Mouse (Mus musculus): ENCODE measurements around the gene Olfr1106. TPM values are rescaled to one million over a fixed set of nuclear protein-coding genes. Genes with fewer than 3 reads are reported as not detected.

Gene Olfr1106
- polyA plus RNA-seq (2015; fragmentation: Nextera tagmentation; extraction: Ambion mirVana), result not detected in 2 replicates

GRCm38 (mm10) chr2:87052173-87052572, at the start of gene Olfr1106:
TSS of gene Olfr1106 (minus strand) at chr2:87052273.
- 0 out of 2 replicates have a peak, but pooled peaks cover 3% of the 10 kb centered on the region for H3K9me3 ChIP-seq (ENCODE audit: low read length)
- H3K9ac ChIP-seq (replicated peaks), result no peak within 1 kb of the TSS
- DNase-seq (no peak), ATAC-seq (no peak)
- no peak within 1 kb of the TSS for H3K27ac ChIP-seq (ENCODE audit: low read depth)
- no peak for TF ChIP-seq CTCF (IDR thresholded peaks at IDR 0.05; ENCODE audit: low read depth)
- no peak for TF ChIP-seq EP300 (IDR thresholded peaks at IDR 0.05; ENCODE audit: low read depth)
- H3K4me2 ChIP-seq (ENCODE audit: low read depth, low read length), result no peak within 1 kb of the TSS
- H3K27me3 ChIP-seq (ENCODE audit: insufficient read depth, low read length), result no peaks in the 10 kb centered on the region
- H3K4me3 ChIP-seq (ENCODE audit: low read depth, low read length), result no peak within 1 kb of the TSS
- no peaks in the 10 kb centered on the region for H3K4me1 ChIP-seq (ENCODE audit: insufficient read depth)
- H3K36me3 ChIP-seq (replicated peaks; ENCODE audit: insufficient read depth, low read length), result no peaks in the 10 kb centered on the region
- 58% methylated on average over 1 of the region's 1 CpGs for WGBS (ENCODE audit: insufficient replicate concordance)

- H3K9ac ChIP-seq (replicated peaks), result no peak within 1 kb of the TSS
- 63% methylated on average over 1 of the region's 1 CpGs for WGBS (ENCODE audit: insufficient replicate concordance)
- H3K36me3 ChIP-seq (replicated peaks; ENCODE audit: insufficient read depth, low read length), result no peaks in the 10 kb centered on the region
- no peaks in the 10 kb centered on the region for H3K4me1 ChIP-seq (ENCODE audit: insufficient read depth)
- DNase-seq, result no peak
- no peaks in the 10 kb centered on the region for H3K27me3 ChIP-seq (ENCODE audit: insufficient read depth, low read length)
- H3K4me2 ChIP-seq (ENCODE audit: low read depth, low read length), result no peak within 1 kb of the TSS
- H3K9me3 ChIP-seq (ENCODE audit: low read length), result no peaks in the 10 kb centered on the region
- no peak within 1 kb of the TSS for H3K27ac ChIP-seq (ENCODE audit: low read depth)
- TF ChIP-seq EP300 (IDR thresholded peaks at IDR 0.05; ENCODE audit: low read depth), result no peak
- no peak for TF ChIP-seq CTCF (IDR thresholded peaks at IDR 0.05; ENCODE audit: low read depth)
- H3K4me3 ChIP-seq (ENCODE audit: low read depth, low read length), result no peak within 1 kb of the TSS
- no peak for ATAC-seq
Measured at GRCm38 (mm10) chr2:87095908-87096307, 43.8 kb upstream of the Olfr1106 start, which contains the start of gene Olfr1109. TSS of gene Olfr1109 (minus strand) at chr2:87096008.

GRCm38 (mm10) chr2:87075717-87076116, 23.6 kb upstream of the Olfr1106 start, which contains the start of gene Olfr1107:
TSS of gene Olfr1107 (minus strand) at chr2:87075817.
- H3K4me2 ChIP-seq (ENCODE audit: low read depth, low read length), result no peak within 1 kb of the TSS
- H3K36me3 ChIP-seq (replicated peaks; ENCODE audit: insufficient read depth, low read length), result no peaks in the 10 kb centered on the region
- H3K9ac ChIP-seq (replicated peaks), result no peak within 1 kb of the TSS
- 65% methylated on average over 1 of the region's 1 CpGs for WGBS (ENCODE audit: insufficient replicate concordance)
- H3K9me3 ChIP-seq (ENCODE audit: low read length), result no peaks in the 10 kb centered on the region
- no peak within 1 kb of the TSS for H3K4me3 ChIP-seq (ENCODE audit: low read depth, low read length)
- no peak within 1 kb of the TSS for H3K27ac ChIP-seq (ENCODE audit: low read depth)
- H3K27me3 ChIP-seq (ENCODE audit: insufficient read depth, low read length), result no peaks in the 10 kb centered on the region
- ATAC-seq, result no peak
- H3K4me1 ChIP-seq (ENCODE audit: insufficient read depth), result no peaks in the 10 kb centered on the region
- no peak for DNase-seq
- TF ChIP-seq EP300 (IDR thresholded peaks at IDR 0.05; ENCODE audit: low read depth), result no peak
- no peak for TF ChIP-seq CTCF (IDR thresholded peaks at IDR 0.05; ENCODE audit: low read depth)

- no peak within 1 kb of the TSS for H3K27ac ChIP-seq (ENCODE audit: low read depth)
- no peak within 1 kb of the TSS for H3K4me3 ChIP-seq (ENCODE audit: low read depth, low read length)
- no peak for ATAC-seq
- no peak for DNase-seq
- H3K27me3 ChIP-seq (ENCODE audit: insufficient read depth, low read length), result no peaks in the 10 kb centered on the region
- H3K9me3 ChIP-seq (ENCODE audit: low read length), result no peaks in the 10 kb centered on the region
- no peaks in the 10 kb centered on the region for H3K4me1 ChIP-seq (ENCODE audit: insufficient read depth)
- no peak for TF ChIP-seq CTCF (IDR thresholded peaks at IDR 0.05; ENCODE audit: low read depth)
- no peak within 1 kb of the TSS for H3K9ac ChIP-seq (replicated peaks)
- no peak within 1 kb of the TSS for H3K4me2 ChIP-seq (ENCODE audit: low read depth, low read length)
- H3K36me3 ChIP-seq (replicated peaks; ENCODE audit: insufficient read depth, low read length), result no peaks in the 10 kb centered on the region
Measured at GRCm38 (mm10) chr2:87036431-87036830, 15.6 kb downstream of the Olfr1106 start, which contains the start of gene Olfr1105. TSS of gene Olfr1105 (minus strand) at chr2:87036531.

- H3K9ac ChIP-seq (replicated peaks), result no peak within 1 kb of the TSS
- H3K27me3 ChIP-seq (ENCODE audit: insufficient read depth, low read length), result no peaks in the 10 kb centered on the region
- no peak for TF ChIP-seq CTCF (IDR thresholded peaks at IDR 0.05; ENCODE audit: low read depth)
- no peak for TF ChIP-seq EP300 (IDR thresholded peaks at IDR 0.05; ENCODE audit: low read depth)
- no peak within 1 kb of the TSS for H3K27ac ChIP-seq (ENCODE audit: low read depth)
- no peaks in the 10 kb centered on the region for H3K36me3 ChIP-seq (replicated peaks; ENCODE audit: insufficient read depth, low read length)
- no peaks in the 10 kb centered on the region for H3K9me3 ChIP-seq (ENCODE audit: low read length)
- H3K4me3 ChIP-seq (ENCODE audit: low read depth, low read length), result no peak within 1 kb of the TSS
- H3K4me2 ChIP-seq (ENCODE audit: low read depth, low read length), result no peak within 1 kb of the TSS
- H3K4me1 ChIP-seq (ENCODE audit: insufficient read depth), result no peaks in the 10 kb centered on the region
- DNase-seq (no peak), ATAC-seq (no peak)
- 70% methylated on average over 1 of the region's 1 CpGs for WGBS (ENCODE audit: insufficient replicate concordance)
Measured at GRCm38 (mm10) chr2:87026980-87027379, 25.1 kb downstream of the Olfr1106 start, which contains the start of gene Olfr1104. TSS of gene Olfr1104 (minus strand) at chr2:87027080.

- Histone ChIP-seq H3K4me3 (ENCODE audit: low read depth, low read length) (no peak within 1 kb of the TSS), H3K4me1 (ENCODE audit: insufficient read depth) (no peaks in the 10 kb centered on the region), H3K9ac (replicated peaks) (no peak within 1 kb of the TSS), H3K4me2 (ENCODE audit: low read depth, low read length) (no peak within 1 kb of the TSS), H3K36me3 (replicated peaks; ENCODE audit: insufficient read depth, low read length) (no peaks in the 10 kb centered on the region), H3K27me3 (ENCODE audit: insufficient read depth, low read length) (no peaks in the 10 kb centered on the region), H3K27ac (ENCODE audit: low read depth) (no peak within 1 kb of the TSS), H3K9me3 (ENCODE audit: low read length) (no peaks in the 10 kb centered on the region; the same call in 1 of the 2 replicates)
- no peak for DNase-seq
- no peak for TF ChIP-seq EP300 (IDR thresholded peaks at IDR 0.05; ENCODE audit: low read depth)
- no peak for ATAC-seq
Measured at GRCm38 (mm10) chr2:86998098-86998497, 54.0 kb downstream of the Olfr1106 start, which contains the start of gene Olfr1102. TSS of gene Olfr1102 (plus strand) at chr2:86998398.

Other genes starting within 250 kb of the Olfr1106 start
- not detected in 2 replicates for gene Olfr141, start 242.3 kb downstream of the Olfr1106 start, polyA plus RNA-seq (2015; fragmentation: Nextera tagmentation; extraction: Ambion mirVana)
- not detected in 2 replicates for gene Olfr1094, start 227.6 kb downstream of the Olfr1106 start, polyA plus RNA-seq (2015; fragmentation: Nextera tagmentation; extraction: Ambion mirVana)
- not detected in 2 replicates for gene Olfr1095, start 200.6 kb downstream of the Olfr1106 start, polyA plus RNA-seq (2015; fragmentation: Nextera tagmentation; extraction: Ambion mirVana)
- gene Gm13723, start 177.5 kb downstream of the Olfr1106 start, polyA plus RNA-seq (2015; fragmentation: Nextera tagmentation; extraction: Ambion mirVana), result not detected in 2 replicates
- not detected in 2 replicates for gene Olfr1097, start 160.1 kb downstream of the Olfr1106 start, polyA plus RNA-seq (2015; fragmentation: Nextera tagmentation; extraction: Ambion mirVana)
- not detected in 2 replicates for gene Olfr1098, start 127.7 kb downstream of the Olfr1106 start, polyA plus RNA-seq (2015; fragmentation: Nextera tagmentation; extraction: Ambion mirVana)
- not detected in 2 replicates for gene Olfr1099, start 91.6 kb downstream of the Olfr1106 start, polyA plus RNA-seq (2015; fragmentation: Nextera tagmentation; extraction: Ambion mirVana)
- gene Olfr1100, start 72.3 kb downstream of the Olfr1106 start, polyA plus RNA-seq (2015; fragmentation: Nextera tagmentation; extraction: Ambion mirVana), result not detected in 2 replicates
- gene Olfr1101, start 61.1 kb downstream of the Olfr1106 start, polyA plus RNA-seq (2015; fragmentation: Nextera tagmentation; extraction: Ambion mirVana), result not detected in 2 replicates
- gene Olfr1102, start 53.9 kb downstream of the Olfr1106 start, polyA plus RNA-seq (2015; fragmentation: Nextera tagmentation; extraction: Ambion mirVana), result not detected in 2 replicates
- not detected in 2 replicates for gene Olfr1104, start 25.2 kb downstream of the Olfr1106 start, polyA plus RNA-seq (2015; fragmentation: Nextera tagmentation; extraction: Ambion mirVana)
- gene Olfr1105, start 15.7 kb downstream of the Olfr1106 start, polyA plus RNA-seq (2015; fragmentation: Nextera tagmentation; extraction: Ambion mirVana), result not detected in 2 replicates
- not detected in 2 replicates for gene Olfr1107, start 23.5 kb upstream of the Olfr1106 start, polyA plus RNA-seq (2015; fragmentation: Nextera tagmentation; extraction: Ambion mirVana)
- not detected in 2 replicates for gene Olfr1109, start 43.7 kb upstream of the Olfr1106 start, polyA plus RNA-seq (2015; fragmentation: Nextera tagmentation; extraction: Ambion mirVana)
- not detected in 2 replicates for gene Olfr259, start 62.3 kb upstream of the Olfr1106 start, polyA plus RNA-seq (2015; fragmentation: Nextera tagmentation; extraction: Ambion mirVana)
- gene Olfr1110, start 88.0 kb upstream of the Olfr1106 start, polyA plus RNA-seq (2015; fragmentation: Nextera tagmentation; extraction: Ambion mirVana), result not detected in 2 replicates
- gene Olfr1111, start 100.4 kb upstream of the Olfr1106 start, polyA plus RNA-seq (2015; fragmentation: Nextera tagmentation; extraction: Ambion mirVana), result not detected in 2 replicates
- gene Olfr1112, start 135.5 kb upstream of the Olfr1106 start, polyA plus RNA-seq (2015; fragmentation: Nextera tagmentation; extraction: Ambion mirVana), result not detected in 2 replicates
- not detected in 2 replicates for gene Olfr1113, start 156.7 kb upstream of the Olfr1106 start, polyA plus RNA-seq (2015; fragmentation: Nextera tagmentation; extraction: Ambion mirVana)
- not detected in 2 replicates for gene Olfr1115, start 195.7 kb upstream of the Olfr1106 start, polyA plus RNA-seq (2015; fragmentation: Nextera tagmentation; extraction: Ambion mirVana)
- not detected in 2 replicates for gene Olfr1116, start 215.3 kb upstream of the Olfr1106 start, polyA plus RNA-seq (2015; fragmentation: Nextera tagmentation; extraction: Ambion mirVana)

Measured in liver, postnatal 0 days (tissue).